Mouse (Mus musculus): ENCODE data around the gene Car9.
A peak's percentile ranks its signal among the peaks of the same experiment; 100 is the strongest.
"Not testable (repeated sequence)": the region's sequence is repeated elsewhere in the genome, so short reads cannot be mapped to it uniquely, and the experiment has no call there.

The Car9 gene

GRCm38 (mm10) chr4:43530581-43530980, 23.8 kb downstream of the Car9 start:
- peak; percentile 78 for DNase-seq

- no peak for DNase-seq
Observed at GRCm38 (mm10) chr4:43533270-43533669, 26.5 kb downstream of the Car9 start.

DNA sequence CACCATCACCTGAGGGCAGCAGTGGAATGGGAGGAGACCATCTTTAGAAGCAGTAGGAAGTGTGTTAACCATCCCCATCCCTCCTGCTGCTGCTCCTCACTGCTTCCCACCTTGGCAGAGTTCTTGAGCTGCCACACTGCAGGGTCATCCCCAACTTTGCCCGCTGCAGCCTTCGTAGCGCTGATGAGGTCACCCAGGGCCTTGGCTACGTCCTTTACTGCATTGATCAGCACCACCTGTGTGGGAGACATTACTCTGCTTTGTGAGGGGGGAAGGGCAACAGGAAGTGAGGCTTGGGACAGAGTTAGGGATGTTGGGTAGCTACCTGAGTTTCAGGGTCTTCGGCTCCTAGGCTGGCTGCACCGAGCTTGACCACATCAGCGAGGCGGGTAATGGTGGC, 28.9 kb downstream of the Car9 start:
- no peak for DNase-seq

DNA sequence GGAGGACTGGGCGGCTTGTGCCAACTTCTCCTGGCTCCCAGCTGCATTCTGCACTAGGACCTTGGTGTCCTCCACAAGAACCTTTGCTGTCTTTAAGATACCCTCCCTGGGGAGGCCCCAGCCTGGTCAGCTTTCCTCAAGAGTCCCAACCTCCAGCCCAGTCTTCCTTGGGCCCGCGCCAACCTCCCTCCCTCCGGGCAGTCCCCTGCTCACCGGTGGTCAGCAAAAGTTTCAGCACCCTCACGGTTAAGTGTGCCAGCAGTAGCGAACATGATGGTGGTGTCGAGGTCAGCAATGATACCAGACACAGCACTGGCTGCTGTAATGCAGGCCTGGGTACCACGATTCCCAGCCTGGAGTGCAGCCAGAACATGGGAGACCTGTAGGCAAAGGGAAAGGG, 29.3 kb downstream of the Car9 start:
- DNase-seq, result no peak

DNA sequence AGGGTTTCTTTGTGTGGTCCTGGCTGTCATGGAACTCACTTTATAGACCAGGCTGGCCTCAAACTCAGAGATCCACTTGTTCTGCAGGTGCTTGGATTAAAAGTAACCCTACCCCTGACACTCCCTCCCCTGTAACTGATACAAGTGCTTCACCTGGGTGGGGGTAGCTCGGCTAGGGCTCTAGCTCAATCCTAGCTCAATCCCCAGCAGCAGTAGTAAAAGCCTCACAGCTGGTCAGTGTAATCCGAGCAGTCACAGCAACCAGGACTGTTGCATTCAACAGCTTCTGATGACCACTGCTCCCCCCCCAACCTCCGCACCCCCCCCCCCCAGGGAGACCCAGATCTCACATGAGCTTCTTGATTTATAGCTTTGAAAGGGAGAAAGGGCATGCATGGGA, 35.3 kb downstream of the Car9 start:
- DNase-seq, result no peak

DNA sequence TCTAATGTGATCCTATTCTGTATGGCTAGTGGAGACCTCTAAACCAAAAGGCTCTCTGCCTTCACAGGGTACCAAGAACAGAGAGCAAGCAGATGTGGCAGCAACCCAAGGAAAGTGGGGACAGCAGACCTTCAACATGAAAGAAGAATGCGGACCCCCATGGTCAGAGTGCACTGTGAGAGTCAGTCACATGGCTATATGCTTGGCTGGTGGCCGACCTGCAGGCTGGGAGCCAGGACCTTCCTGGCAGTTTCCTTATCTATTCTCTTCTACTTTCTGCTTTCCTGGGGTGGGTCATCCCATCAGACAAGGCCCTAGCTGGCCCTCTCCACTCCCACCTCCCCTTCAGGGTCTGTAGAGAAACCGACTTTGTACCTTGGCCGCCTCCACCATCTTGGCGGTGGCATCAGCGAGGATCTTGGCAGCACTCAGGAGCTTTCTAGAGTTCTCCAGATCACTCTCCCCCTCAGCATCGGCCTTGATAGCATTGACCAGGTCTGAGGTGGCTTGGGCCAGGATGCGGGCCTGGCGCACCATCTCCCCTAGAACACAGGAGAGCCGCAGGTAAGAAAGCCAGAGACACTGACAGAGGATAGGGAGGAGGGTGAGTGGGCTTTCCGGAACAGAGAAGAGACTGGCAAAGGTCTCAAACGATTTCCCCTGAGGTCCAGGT, 39.7 kb downstream of the Car9 start:
- no peak for DNase-seq

- no peak for DNase-seq
Observed at GRCm38 (mm10) chr4:43547160-43547559, 40.4 kb downstream of the Car9 start.

GRCm38 (mm10) chr4:43549055-43549454, 42.3 kb downstream of the Car9 start:
- DNase-seq, result no peak

DNA sequence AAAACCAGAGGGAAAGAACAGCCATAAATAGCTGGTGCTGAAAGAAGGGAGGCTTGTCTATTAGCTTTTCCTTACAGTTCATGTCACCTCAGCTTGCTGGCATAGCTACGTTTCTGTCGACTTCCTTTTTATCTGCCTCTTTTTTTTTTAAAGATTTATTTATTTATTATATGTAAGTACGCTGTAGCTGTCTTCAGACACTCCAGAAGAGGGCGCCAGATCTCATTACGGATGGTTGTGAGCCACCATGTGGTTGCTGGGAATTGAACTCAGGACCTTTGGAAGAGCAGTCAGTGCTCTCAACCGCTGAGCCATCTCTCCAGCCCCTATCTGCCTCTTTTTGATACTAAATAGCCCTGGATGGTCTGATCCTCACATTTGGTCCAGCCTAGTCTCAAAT, 45.1 kb downstream of the Car9 start:
- DNase-seq, result not testable (repeated sequence)

GRCm38 (mm10) chr4:43552437-43552836, 45.7 kb downstream of the Car9 start:
- no peak for DNase-seq

DNA sequence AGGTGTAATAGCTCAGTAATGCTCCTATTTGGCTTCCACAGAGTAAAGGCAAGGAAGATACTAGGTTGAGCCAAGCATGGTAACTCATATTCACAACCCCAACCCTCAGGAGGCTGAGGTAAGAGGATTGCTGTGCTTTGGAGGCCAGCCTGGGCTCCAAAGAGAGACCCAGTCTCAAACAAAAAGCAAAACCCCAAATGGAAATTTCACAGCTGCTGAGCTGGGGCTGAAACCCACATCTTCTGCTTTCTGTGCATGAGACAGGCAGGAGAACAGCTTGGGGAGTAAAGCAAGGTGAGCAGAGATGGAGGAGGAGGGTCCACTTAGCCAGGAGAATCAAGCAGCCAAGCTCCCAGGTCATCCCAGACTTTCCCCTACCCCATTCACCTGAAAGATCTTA, 47.1 kb downstream of the Car9 start:
- DNase-seq, result no peak

DNA sequence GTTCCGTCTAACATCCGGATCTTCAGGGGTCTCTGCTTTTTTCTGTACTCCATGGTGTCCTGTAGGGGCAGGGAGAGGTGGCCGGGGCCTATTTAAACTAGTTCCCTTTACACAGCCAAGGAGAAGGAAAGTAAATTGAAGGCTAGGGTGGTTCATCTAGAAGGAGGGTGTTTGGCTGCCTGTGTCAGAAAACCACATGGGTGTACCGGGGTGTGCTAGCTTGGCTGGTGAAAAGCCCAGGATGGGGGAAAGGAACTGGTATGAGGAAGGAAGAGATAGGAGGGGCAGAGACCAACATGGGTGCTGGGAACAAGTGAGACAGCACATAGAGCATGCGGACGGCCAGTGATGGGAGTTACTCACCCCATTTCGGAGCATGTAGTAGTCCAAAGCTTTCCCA, 49.2 kb downstream of the Car9 start:
- DNase-seq, result no peak

- no peak for DNase-seq
Observed at GRCm38 (mm10) chr4:43558028-43558630, 51.4 kb downstream of the Car9 start.

DNA sequence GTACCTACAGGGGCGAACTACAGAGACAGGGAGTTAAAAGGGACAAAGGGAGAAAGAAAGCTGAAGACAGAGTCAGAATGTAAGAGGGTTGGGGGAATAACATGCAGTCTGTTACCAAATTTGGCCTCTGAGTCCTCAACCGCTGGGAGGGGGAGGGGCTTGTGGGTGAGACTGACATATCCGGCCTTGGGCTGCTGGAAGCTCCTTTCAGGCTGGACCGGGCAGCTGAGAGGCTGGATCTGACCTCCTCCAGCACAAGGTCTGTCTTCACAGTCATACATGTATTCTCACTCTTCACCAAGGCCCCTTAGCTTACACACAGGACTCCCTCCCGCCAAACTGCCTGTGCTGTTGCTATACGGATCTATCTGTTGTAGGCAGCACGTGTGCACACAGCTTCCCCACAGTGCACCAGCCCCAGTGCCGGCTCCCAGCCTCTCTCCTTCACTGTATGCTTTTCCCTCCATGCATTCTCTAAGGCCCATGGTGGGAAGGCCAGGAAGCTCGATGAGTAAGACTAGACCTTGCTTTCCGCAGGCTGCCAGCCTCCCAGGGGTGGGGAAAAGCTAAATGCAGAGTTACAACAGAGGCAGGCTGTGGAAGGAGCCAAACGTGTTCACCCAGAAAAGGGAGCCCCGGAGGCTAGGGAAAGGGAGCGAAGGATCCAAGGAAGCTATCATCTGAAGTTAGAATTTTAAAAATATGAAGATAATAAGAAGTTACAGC, 52.0 kb downstream of the Car9 start:
- DNase-seq, result no peak

- DNase-seq, result no peak
Observed at GRCm38 (mm10) chr4:43559519-43560242, 52.9 kb downstream of the Car9 start.

GRCm38 (mm10) chr4:43560243-43560611, 53.5 kb downstream of the Car9 start:
- no peak for DNase-seq

- DNase-seq, result no peak
Observed at GRCm38 (mm10) chr4:43560976-43561375, 54.2 kb downstream of the Car9 start.

- peak; percentile 40 for DNase-seq
Observed at GRCm38 (mm10) chr4:43561436-43561996, 54.8 kb downstream of the Car9 start.

DNA sequence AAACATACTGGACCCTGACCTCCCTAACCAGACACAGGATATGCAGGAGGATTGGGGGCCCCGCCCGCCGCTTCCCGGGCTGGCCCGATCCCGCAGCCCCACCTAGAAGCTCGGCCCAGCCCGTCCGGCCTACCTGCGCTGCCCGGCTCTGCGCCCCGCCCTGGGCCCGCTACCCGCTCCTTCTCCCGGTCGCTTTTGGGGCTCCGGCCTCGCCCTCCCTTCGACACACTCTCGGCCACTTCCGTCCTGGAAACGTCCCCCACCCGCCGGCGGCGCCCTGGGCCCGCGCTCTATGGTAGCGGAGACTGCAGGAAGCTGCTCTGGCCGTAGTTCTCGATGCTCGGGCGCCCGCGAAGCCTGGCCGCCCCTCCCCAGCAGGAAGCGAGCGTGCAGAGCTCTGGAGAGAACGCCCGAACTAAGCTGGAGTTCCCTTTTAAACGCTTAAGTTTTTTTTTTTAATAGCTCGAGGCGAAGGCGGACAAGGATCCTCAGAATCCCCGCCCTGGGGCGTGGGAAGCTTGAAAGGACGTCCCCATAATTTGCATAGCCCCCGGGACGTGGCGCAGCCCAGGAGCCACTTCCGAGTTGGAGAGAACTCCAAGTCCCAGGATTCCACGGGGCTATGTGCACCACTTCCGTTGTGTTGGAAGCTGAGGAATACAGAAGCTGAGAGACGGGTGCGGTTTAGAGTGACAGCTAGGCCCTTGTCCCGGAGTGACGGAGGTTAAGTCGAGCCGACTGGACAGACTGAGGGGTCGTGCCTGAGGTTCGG, 55.4 kb downstream of the Car9 start, which contains the start of the genes Creb3 and Tln1:
Creb3 (plus strand) TSS at position 336 of the 772 bp plus-strand sequence.
Tln1 (minus strand) TSS at position 695 of the 772 bp plus-strand sequence.
- peak; percentile 95 for DNase-seq

DNA sequence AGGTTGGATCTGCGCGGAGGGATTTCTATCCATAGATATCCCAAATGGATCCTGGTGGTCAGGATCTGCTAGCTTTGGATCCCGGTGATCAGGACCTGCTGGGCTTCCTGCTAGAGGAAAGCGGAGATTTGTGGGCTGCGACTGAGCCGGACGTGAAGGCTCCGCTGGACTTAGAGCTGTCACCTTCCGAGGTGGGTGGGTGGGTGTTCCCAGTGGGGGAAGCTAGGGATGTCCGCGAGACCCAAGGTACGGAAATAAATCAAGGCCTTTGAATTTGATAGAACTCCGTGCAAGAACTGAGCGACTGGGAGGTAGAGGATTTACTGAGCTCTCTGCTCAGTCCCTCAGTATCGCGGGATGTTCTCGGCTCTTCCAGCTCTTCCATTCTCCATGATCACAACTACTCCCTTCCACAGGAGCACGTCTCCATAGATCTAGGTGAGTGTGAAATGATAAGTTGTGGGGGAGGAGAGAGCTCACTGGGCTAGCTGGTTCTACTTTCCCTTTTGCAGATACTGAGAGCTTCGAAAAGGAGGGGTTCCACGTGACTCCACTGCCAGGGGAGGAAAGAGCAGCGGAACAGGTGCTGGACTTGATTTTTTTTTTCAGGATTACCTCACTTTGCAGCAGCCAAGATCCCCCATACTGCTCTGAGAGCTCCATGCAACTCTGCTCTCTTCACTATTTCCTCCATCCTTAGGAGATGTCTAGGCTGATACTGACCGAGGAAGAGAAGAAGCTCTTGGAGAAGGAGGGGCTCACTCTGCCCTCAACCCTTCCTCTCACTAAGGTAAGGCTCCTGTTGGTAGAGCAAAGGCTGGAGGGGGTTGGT, 56.2 kb downstream of the Car9 start:
- DNase-seq, result peak; percentile 43

Data from cerebellum, adult 9-10 months (tissue).